Mouse (Mus musculus) cerebellum, adult 11 months (tissue): ENCODE results near the gene Ewsr1.

Experiments
- DNase-seq: peaks from one replicate; pipeline ENCODE4 v3.0.0; 2022

Gene Ewsr1

GRCm38 (mm10) chr11:5057541-5057855 is 41.6 kb downstream of the Ewsr1 start:
- no peak for DNase-seq

DNA sequence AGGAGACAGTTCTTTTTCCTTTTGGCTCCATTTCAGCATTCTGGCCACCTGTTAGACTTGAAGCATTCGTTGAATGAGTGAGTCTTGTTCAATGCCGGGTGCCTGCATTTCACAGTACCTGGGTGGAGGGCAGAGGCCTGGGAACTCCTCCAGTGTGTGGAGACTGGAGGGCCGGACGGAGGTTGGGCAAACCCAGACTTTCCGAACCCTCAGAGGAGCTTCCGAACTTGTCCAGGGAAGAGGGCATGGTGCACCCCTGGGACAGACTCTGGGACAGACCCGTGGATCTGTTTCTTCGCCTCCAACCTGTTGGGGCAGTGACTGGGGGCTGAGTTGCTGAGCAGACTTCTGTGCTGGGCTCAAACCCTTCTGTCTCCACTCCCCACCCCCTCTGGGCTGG is 42.0 kb downstream of the Ewsr1 start:
- no peak for DNase-seq

DNA sequence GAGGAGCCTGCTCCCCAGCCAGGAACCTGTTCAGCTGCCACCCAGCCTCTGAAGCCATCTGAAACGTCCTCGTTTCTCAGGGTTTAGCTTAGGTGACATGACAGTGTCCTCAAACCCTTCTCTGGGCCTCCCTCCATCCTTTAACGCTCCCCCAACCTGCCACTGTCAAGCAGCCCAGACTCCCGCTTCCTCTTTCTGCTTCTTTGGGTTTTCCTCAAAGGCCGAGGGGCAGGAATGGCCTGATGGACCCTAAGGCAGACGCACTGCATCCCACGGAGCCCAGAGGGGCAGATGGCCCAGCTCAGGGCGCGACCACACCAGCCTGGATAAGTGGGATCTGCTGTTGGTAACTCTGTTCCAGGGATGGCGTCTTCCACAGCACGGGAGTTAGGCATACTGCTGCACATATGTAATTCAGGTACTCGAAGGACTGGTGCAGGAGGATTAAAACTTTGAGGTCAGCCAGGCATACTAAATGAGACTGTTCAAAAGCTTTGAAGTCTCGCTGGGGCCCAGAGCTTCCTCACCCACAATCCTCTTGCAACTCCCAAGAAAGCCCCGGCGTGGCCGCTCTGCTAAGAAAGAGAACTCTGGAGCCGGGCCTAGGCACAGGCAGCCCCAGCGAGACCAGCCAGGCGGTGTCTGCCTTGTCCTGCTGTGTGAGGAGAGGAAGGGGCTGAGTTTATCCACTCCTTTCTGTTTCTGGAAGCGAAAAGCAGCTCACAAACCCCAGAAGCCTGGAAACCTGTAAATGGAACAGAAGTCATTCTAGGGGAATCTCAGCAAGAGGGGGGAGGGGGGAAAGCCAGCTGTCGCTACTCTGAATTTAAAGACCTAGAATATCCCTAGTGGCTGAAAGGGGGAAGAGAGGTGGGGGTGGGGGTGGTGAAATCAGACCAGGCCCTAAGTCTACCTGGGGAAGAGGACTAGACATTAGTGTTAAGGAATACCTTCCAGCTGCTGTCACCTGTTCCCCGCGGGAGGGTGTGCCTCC is 42.8 kb downstream of the Ewsr1 start:
- DNase-seq = no peak

GRCm38 (mm10) chr11:5054874-5055273 is 44.2 kb downstream of the Ewsr1 start:
- DNase-seq = no peak

- DNase-seq = no peak
These were observed 44.9 kb downstream of the Ewsr1 start for GRCm38 (mm10) chr11:5054151-5054550.

DNA sequence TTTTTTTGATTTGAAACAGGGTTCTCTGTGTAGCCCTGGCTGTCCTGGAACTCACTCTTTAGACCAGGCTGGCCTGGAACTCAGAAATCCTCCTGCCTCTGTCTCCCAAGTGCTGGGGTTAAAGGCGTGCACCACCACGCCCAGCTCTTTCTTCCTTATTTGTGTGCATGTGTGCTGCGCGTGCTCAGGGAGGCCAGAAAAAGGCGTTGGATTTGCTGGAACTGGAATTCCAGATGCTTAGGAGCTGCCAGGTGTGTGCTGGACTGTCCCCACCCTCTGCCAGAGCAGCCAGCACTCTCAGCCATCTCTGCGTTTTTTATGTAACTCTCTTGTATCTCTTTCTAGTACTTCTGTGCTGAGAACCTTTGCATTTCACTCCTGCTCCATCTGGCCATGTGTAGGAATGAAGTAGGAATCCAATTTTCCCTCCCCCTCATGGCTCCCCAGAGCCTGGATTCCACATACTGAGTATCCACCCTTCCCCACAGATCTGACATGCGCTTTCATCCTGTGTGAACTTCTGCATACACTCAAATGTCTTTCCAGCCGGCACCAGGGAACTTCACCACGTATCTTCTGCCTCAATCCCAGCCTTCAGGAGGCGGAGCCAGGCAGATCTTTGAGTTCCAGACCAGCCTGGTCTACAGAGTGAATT is 46.7 kb downstream of the Ewsr1 start:
- DNase-seq = no peak

GRCm38 (mm10) chr11:5051629-5052028 is 47.4 kb downstream of the Ewsr1 start:
- no peak for DNase-seq

DNA sequence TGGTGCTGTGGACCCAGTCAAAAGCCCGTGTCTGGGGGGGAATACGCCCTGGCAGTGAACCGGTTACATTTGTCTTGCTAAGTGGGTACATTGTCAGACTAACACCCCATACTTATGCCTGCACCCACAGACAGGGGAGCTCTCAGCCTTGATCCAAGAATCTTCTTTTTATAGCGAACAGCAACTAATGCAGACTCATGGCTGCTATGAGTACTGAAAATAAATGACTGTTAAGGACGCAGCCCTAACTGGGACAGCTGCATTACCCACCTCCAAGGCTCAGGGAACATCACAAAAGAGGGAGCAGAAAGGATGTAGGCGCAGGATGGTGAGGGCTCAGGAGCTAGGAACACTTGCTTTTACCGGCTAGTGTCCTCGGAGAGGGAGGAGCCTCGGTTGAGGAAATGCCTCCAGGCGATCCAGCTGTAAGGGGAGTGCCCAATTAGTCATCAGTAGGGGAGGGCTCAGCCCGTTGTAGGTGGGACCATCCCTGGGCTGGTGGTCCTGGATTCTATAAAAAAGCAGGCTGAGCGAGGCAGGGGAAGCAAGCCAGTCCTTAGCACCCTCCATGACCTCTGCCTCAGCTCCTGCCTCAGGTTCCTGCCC is 52.6 kb downstream of the Ewsr1 start:
- DNase-seq = no peak

DNA sequence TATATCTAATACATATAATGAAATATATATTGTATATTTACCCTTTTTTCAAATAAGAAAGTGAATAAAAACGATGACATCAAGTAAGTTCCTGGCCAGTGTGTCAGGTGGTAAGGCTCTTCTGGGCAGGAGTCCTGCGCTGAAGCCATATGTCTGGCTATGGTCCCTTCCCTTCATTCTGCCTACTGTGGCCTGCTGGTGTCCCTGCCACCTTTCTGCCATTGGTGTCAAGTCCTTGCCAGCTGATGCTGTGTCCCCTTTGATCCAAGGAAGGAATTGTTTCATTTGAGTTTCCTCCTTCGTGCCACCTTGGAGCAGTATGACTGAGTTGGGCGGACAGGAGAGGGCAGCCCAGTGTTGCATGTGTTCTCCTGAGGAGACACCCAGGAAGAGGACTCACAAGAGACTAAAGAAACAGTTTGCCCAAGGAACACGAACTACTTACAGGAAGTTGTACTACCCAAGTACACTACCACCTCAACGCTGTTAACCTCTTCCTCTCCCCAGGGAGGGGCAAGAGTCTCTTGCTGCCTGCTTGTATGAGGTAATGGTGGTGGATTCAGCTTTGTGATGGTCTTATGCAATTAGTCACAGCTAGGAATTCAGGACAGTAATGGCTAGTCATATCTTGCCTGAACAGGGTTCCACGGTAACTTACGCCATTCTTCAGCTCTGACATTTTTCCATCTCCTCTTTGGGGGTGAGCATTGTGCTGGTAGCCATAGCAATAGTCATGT is 56.3 kb downstream of the Ewsr1 start:
- peak; percentile 31 for DNase-seq

- no peak for DNase-seq
These were observed 57.8 kb downstream of the Ewsr1 start for GRCm38 (mm10) chr11:5041144-5041780.

DNA sequence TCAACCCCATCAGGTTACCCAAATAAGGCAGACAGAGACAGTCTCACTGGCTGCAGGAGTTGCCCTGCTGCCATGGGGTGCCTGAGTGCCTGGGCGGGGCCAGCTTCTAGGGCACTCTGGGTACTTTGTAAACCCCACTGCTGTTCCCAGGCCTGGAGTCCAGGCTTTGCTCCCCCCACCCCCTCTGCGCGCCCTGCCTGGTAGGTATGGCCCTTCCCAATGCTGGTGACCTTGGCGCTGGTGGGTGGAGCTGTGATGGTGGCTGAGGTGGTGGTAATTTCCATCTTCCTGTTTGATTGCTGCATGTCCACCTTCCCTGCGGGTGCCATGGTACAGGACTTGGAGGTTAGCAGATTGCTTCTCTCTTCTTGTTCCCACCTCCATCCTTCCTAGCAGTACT is 58.5 kb downstream of the Ewsr1 start:
- no peak for DNase-seq

- DNase-seq = peak; percentile 72
These were observed 61.8 kb downstream of the Ewsr1 start for GRCm38 (mm10) chr11:5037146-5037854.

DNA sequence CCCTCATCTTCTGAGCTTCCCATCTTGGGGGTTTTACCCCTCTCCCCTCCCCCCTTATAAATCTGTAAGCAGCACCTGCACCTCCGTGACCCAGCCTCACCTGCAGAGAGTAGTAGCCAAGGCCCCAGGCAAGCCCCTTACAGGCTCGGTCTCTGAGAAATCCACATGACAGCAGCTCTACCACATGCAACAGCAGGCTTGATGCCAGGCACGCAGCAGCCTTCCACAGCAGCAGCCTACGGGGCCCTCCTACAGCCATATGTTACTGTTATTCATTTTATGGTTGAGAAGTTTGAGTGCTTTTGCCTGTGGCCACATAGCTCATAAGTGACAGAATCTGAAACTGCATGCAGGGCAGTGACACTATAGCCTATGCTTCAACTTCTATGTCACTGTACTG is 63.6 kb downstream of the Ewsr1 start:
- no peak for DNase-seq

DNA sequence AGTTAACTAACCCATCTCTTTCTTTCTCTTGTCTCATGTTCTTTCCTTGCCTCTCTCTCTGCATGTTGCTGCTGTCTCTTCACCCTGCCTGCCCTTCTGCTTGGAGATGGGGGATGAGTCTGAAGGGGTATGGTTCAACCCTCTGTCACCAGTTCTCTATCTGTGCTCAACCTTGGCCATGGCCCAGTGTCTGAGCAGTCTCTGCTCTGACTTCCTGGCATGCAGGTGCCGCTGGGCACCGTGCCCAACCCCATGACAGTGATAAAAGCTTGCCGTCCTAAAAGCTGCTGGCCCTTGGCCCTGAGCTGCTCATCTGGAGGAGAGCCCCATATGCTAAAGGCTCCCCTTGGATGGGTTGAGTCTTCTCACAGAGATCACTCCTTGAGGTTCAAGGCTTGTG is 65.9 kb downstream of the Ewsr1 start:
- peak; percentile 65 for DNase-seq

- no peak for DNase-seq
These were observed 66.4 kb downstream of the Ewsr1 start for GRCm38 (mm10) chr11:5032706-5033105.

GRCm38 (mm10) chr11:5028228-5028627 is 70.8 kb downstream of the Ewsr1 start:
- DNase-seq = no peak

DNA sequence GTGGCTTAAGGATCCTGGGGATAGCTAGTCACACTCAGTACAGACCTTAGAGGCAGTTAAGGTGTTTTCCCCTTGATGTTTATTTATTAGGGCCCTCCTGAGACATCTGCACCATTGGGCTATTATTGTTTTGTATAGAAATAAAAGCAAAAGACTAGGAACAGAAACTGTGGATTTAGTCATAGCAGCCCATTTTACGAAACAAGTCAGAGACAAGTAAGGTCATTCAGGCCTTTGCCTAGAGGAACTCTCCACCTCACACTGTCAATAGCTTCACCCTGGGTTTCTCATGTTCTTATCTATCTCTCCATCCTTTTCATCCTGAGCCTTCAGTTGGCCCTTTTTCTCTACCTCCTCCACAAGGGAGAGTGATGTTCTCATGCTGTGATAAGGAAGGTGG is 74.0 kb downstream of the Ewsr1 start:
- no peak for DNase-seq
